Mouse (Mus musculus) forelimb bud, embryonic 11.5 days (tissue): Measurements from ENCODE around the gene Klk1b9.
"Not testable (repeated sequence)": the region's sequence is repeated elsewhere in the genome, so short reads cannot be mapped to it uniquely, and the experiment has no call there.

Experiments
- DNase-seq: peaks from one replicate; pipeline ENCODE4 v3.0.0-alpha.2; 2012; ENCODE audit warnings: low read depth, low spot score

The Klk1b9 gene

DNA sequence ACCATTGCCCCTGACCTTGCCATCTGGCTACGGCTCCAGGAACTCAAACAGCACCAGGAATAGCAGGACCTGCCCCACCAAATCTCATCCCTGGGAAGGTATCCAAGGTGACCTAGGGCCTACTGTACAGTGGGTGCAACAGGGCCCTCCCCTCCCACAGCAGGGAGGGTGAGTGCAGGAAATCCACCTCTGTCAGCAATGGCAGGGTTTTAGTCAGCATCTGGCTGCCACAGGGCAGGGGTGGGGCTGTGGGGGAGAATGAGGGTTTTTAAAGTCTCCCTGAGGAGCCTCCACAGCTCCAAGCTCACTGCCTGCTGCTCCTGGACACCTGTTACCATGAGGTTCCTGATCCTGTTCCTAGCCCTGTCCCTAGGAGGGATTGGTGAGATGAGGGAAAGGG lies at the start of gene Klk1b9:
Gene Klk1b9, plus strand, starts transcription at position 301 of the 400 bp plus-strand sequence.
- DNase-seq, result not testable (repeated sequence)

DNA sequence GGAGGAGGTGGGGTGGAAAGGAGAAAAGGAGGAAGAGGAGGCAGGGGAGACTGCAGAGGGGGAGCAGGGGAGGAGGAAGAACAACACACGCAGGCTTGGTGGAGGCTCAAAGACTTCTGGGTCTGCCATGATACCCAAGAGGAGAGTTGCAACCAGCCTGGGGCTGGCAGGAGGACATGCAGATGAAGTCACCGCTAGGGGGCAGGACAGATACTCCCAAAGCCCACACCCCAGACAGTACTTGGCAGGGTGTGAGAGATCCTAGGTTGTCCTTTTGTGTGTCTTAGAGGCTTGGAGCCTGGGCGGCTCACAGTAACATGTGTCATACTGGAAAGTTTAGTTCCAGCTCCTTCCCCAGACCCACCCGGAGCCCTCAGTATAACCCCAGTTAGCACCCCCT lies 47.3 kb upstream of the Klk1b9 start:
- peak; percentile 20 for DNase-seq

DNA sequence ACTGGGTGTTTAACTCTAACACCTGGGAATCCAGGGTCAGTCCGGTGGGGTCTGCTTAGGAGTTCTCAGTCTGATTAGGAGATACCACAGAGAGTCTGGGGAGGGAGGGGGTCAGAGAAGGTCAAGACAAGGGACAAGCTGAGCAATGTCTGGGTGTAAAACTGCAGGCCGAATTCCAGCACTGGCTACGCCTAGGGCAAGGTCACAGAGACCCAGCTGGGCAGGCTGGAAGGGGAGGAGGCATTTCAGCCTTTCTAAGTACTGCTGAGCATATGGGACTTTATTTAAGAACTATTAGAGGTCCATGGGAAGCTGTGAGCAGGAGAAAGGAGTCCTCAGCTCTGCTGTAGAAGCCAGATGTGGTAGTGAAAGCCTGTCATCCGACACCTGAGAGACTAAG lies 43.5 kb upstream of the Klk1b9 start:
- DNase-seq, result no peak

DNA sequence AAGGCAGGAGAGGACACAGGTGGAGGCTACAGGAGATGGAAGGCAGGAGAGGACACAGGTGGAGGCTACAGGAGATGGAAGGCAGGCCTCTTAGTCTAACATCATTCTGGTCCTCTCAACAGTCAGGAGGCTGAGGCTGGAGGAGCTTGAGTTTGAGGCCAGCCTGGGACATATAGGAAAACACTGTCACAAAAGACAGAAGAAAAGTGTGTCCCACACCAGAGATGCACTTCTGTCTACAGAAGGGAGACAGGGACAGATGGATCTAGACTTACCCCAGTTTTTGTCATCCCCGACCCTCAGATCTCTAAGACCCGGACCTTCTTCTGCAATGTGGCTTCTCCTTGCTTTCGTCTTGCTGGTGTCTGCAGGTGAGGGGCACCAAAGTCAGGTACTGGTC lies 42.4 kb upstream of the Klk1b9 start, which contains the start of gene Klk15:
Gene Klk15, plus strand, starts transcription at position 301 of the 400 bp plus-strand sequence.
- DNase-seq, result no peak

DNA sequence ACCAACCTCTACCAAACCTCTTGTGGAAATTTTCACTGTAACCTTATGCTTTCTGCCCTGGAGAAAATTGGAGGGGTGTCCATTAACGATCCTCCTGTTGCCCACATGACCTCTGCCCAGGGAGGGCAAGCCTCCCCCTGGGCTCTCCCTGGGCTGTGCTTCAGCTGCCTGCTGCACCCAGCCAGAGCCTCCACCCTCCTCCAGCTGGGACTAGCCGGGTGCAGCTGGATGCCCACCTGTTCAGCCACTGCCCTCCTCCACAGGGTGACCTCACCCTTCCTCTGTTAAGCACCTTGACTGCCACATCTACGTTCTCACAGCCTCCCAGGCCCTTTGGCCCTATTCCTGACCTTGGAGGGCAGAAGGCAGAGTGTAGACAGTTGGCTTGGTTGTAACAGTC lies 41.1 kb upstream of the Klk1b9 start:
- DNase-seq, result no peak

DNA sequence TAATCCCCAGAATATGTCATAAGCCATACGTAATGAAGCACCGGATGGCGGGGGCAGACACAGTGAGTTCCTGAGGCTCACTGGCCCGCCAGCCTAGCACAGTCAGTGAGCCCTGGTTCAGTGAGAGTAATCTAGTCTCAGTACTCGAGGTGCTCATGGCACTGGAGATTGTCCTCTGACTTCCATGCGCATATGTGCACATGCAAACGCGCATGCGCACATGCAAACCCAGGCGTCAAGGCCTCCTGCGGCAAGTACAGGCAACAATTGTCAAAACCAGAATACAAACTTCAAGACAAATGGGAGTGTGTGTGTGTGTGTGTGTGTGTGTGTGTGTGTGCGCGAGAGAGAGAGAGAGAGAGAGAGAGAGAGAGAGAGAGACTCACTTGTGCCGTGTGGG lies 39.3 kb upstream of the Klk1b9 start:
- DNase-seq, result no peak

DNA sequence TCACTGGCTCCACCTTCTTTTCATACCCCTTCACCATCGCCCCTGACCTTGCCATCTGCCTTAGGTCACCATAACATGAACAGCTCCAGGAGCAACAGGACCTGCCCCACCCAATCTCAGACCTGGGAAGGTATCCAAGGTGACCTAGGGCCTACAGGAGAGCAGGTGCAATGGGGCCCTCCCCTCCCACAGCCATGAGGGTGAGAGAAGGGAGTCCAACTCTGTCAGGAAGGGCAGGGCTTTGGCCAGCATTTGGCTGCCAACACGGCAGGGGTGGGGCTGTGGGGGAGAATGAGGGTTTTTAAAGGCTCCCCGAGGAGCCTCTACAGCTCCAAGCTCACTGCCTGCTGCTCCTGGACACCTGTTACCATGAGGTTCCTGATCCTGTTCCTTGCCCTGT lies 33.6 kb upstream of the Klk1b9 start:
- not testable (repeated sequence) for DNase-seq

DNA sequence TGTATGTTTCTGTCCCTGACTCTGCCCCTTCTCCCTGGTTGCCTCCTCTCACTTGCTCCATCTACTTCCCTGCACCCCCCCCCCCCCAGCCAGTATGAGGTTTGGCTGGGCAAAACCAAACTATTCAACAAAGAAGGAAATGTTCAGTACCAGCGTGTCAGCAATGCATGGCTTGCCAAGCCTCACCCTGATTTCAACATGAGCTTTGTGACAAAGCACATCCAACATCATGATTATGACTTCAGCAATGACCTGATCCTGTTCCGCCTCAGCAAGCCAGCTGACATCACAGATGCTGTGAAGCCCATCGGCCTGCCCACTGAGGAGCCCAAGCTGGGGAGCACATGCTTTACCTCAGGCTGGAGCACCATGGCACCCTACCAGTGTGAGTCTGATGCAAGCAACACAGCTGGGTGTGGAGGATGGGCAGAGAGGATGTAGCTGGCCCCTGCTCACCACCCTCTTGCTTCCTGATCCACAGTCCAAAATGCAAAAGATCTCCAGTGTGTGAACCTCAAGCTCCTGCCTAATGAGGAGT lies 31.1 kb upstream of the Klk1b9 start:
- no peak for DNase-seq

DNA sequence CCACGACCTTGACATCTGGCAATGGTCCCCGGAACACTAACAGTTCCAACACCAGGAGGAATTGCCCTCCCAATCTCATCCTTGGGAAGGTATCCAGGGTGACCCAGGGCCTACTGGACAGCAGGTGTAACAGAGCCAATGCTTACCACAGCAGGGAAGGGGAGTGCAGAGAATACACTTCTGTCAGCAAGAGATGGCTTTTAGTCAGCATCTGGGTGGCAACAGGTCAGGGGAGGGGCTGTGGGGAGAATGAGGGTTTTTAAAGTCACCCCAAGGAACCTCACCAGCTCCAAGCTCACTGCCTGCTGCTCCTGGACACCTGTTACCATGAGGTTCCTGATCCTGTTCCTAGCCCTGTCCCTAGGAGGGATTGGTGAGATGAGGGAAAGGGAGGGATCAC lies 25.5 kb upstream of the Klk1b9 start, which contains the start of gene Klk1b8:
Gene Klk1b8, plus strand, starts transcription at position 301 of the 400 bp plus-strand sequence.
- no peak for DNase-seq

DNA sequence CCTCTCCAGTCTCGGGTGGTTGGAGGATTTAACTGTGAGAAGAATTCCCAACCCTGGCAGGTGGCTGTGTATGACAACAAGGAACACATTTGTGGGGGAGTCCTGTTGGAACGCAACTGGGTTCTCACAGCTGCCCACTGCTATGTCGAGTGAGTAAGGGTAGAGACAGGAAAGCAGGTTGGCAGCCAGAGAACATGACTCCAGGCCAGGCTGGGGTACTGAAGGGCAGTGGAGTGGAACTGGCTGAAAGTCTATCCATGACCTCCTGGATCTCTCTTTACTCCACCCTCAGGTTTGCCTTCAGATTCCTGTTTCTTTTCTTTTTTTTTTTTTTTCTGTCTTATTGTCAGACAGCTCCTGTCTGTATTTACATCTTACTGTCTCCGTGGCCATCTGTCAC lies 23.2 kb upstream of the Klk1b9 start:
- DNase-seq, result no peak

DNA sequence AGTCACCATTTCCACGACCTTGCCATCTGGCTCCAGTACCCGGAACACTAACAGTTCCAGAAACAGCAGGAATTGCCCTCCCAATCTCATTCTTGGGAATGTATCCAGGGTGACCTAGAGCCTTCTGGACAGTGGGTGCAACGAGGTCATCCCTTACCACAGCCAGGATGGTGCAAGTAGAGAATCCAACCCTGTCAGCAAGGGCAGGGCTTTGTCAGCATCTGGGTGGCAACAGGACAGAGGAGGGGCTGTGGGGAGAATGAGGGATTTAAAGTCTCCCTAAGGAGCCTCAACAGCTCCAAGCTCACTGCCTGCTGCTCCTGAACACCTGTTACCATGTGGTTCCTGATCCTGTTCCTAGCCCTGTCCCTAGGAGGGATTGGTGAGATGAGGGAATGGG lies 9.4 kb upstream of the Klk1b9 start, which contains the start of gene Klk1b1:
Gene Klk1b1, plus strand, starts transcription at position 301 of the 400 bp plus-strand sequence.
- DNase-seq, result no peak

DNA sequence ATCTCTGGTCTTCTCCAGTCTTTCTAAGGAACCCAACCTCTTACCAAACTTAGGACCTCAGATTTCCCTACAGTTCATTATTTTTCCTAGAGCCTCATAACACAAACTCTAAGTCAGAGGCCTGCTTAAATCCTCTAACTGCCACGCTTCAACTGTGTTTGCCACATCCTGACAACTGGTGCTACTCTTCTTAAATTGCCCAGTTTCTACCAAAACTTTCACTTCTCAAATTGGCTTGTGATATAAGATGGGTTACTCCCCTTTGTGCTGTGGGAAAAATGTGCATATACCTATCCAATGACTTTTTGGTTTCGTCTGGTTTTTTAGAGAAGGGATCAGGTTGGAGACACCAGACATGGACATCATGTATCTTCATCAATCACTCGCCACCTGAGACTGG lies 8.8 kb upstream of the Klk1b9 start:
- DNase-seq, result no peak

DNA sequence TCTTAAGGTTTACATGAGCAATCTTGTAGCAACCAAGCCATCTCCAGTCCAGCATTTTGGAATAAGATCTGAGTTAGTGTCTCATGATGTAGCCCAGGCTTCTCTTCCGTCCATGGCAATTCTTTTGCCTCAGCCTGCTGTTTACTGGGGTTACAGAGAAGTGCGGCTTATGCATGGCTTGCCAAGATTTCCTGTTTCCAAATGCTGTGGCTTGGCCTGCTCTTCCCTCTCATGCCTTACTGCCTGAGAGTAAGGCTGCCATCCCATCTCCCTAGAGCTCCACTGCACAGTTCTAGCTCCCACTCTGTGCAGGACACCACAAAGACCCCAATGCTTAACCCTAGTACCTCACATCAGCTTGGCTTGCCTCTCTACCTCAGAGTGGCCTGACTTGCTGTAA lies 8.2 kb upstream of the Klk1b9 start:
- no peak for DNase-seq

DNA sequence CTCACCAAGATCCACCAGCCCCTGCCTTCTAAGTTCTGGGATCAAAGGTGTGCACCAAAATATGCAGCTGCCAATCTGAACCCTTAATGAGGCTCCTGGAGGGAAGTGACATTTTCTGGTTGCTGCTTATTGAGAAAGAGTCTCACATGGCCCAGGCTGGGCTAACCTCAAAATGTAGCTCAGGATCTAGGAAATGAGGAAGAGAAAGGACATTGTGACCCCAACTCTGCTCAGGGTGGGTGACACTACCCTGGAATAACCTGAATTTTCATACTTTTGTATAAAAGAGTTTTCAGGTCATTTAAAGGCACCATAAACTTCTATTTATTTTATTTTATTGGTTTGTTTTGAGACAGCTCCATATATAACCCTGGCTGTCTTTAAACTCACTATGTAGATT lies 9.8 kb downstream of the Klk1b9 start:
- no peak for DNase-seq

DNA sequence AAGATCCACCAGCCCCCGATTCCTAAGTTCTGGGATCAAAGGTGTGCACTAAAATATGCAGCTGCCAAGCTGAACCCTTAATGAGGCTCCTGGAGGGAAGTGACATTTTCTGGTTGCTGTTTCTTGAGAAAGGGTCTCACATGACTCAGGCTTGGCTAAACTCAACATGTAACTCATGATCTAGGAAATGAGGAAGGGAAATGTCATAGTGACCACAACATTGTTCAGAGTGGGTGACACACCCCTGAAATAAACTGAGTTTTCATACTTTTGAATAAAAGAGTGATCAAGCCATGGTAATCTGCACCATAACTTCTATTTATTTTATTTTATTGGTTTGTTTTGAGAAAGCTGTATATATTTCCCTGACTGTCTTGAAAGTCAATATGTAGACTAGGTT lies 19.0 kb downstream of the Klk1b9 start:
- not testable (repeated sequence) for DNase-seq

DNA sequence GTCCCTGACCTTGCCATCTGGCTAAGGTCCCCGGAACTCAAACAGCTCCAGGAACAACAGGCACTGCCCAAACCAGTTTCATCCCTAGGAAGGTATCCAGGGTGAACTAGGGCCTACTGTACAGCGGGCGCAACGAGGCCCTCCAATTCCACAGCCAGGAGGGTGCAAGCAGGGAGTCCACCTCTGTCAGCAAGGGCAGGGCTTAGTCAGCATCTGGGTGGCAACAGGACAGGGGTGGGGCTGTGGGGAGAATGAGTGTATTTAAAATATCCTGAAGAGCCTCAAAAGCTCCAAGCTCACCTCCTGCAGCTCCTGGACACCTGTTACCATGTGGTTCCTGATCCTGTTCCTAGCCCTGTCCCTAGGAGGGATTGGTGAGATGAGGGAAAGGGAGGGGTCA lies 19.7 kb downstream of the Klk1b9 start, which contains the start of gene Klk1b11:
Gene Klk1b11, plus strand, starts transcription at position 301 of the 400 bp plus-strand sequence.
- DNase-seq, result not testable (repeated sequence)

DNA sequence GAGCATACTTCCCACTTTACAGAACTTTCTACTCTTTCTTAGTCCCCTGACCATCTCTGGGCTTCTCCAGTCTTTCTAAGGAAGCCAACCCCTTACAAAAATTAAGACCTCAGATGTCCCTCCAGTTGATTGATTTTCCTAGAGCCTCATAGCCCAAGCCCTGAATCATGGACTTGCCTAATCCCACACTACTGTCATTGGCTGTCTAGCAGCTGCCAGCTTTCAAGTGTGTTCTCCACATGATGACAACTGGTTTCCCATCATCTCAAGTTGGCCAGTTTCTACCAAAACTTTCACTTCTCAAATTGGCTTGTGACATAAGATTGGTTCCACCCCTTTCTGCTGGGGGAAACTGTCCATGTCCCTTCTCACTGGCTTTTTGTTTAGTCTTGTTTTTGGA lies 29.0 kb downstream of the Klk1b9 start:
- DNase-seq, result no peak

DNA sequence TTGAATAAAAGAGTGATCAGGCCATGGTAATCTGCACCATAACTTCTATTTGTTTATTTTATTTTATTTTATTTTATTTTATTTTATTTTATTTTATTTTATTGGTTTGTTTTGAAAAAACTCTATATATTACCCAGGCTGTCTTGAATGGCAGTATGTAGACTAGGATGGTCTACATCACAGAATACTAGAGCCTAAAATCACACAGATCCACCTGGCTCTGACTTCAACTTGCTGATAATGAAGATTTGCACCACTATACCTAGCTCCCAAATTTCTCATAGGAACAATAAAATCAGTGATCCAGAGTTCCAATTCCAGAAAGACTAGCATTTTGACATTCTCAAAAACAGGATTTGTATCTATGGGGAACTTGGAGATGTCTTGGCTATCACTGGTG lies 36.0 kb downstream of the Klk1b9 start, which contains the start of gene Klk1b26:
Gene Klk1b26, plus strand, starts transcription at position 301 of the 400 bp plus-strand sequence.
- DNase-seq, result not testable (repeated sequence)

DNA sequence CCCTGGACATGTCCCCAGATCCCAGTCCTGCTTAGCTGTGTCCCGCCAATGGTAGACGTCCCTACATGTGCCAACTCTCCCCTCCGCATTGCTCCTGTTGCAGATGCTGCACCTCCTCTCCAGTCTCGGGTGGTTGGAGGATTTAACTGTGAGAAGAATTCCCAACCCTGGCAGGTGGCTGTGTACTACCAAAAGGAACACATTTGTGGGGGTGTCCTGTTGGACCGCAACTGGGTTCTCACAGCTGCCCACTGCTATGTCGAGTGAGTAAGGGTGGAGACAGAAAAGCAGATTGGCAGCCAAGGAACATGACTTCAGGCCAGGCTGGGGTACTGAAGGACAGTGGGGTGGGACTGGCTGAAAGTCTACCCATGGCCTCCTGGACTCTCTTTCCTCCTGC lies 38.8 kb downstream of the Klk1b9 start:
- not testable (repeated sequence) for DNase-seq

DNA sequence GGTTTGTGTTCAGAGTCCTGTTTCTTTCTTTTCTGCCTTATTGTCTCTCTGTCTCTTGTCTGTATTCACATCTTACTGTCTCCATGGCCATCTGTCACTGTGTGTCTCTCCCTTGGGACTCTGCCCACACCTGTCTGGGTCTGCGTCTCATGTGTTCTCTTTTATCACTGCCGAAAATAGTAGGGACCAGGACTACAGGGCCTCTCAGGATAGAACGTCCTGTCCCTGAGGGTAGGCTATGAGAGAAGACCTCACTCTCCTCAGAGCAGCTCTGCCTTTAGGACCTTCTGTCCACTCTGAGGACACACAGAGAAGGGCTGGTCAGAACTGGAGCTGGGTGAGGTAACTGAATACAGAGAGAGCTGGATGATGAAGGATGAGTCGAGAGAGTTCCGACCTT lies 39.2 kb downstream of the Klk1b9 start:
- no peak for DNase-seq
